Mouse (Mus musculus) myocyte (in vitro differentiated cells): ENCODE measurements around the gene Kctd3. TPM values are rescaled to one million over a fixed set of nuclear protein-coding genes. Genes with fewer than 3 reads are reported as not detected.

ENCODE experiments used
- H3K27me3 ChIP-seq: one replicate; pipeline ENCODE4 v1.6.1; 2011; ENCODE audit not compliant: control insufficient read depth, insufficient read depth, insufficient read length
- H3K36me3 ChIP-seq: one replicate; pipeline ENCODE4 v1.6.1; 2011; ENCODE audit not compliant: control insufficient read depth, insufficient read depth
- H3K4me2 ChIP-seq: one replicate; pipeline ENCODE4 v1.6.1; 2011; ENCODE audit warnings: low read depth, control low read depth
- H3K4me3 ChIP-seq: one replicate; pipeline ENCODE4 v1.5.1; 2011; ENCODE audit warnings: mild to moderate bottlenecking, control low read depth, moderate library complexity
- H3K79me2 ChIP-seq: one replicate; pipeline ENCODE4 v1.6.1; 2011; ENCODE audit not compliant: control insufficient read depth, insufficient read depth
- H3ac ChIP-seq: one replicate; pipeline ENCODE4 v1.6.1; 2011; ENCODE audit not compliant: control insufficient read depth, insufficient read length
- CEBPB ChIP-seq: IDR thresholded peaks from 2 replicates; pipeline ENCODE4 v1.6.1; 2011; ENCODE audit warnings: mild to moderate bottlenecking, moderate library complexity; ENCODE audit not compliant: poor library complexity, insufficient read depth, severe bottlenecking
- E2F4 ChIP-seq: IDR thresholded peaks from one replicate; pipeline ENCODE4 v1.6.1; 2011; ENCODE audit warnings: mild to moderate bottlenecking, control low read depth, moderate library complexity; ENCODE audit not compliant: insufficient read depth
- MAX ChIP-seq: IDR thresholded peaks from one replicate; pipeline ENCODE4 v1.6.1; 2011; ENCODE audit warnings: low read depth, mild to moderate bottlenecking, control low read depth
- MYOD1 ChIP-seq, 3 experiments: IDR thresholded peaks; one replicate each; pipeline ENCODE4 v1.6.1; 2011; ENCODE audit warnings: control low read depth in 2 of 3, low read depth in 2 of 3, mild to moderate bottlenecking in 2 of 3, moderate library complexity in 1 of 3; ENCODE audit not compliant: insufficient read length in 2 of 3, control insufficient read depth in 1 of 3
- MYOG ChIP-seq, 3 experiments: IDR thresholded peaks; one replicate each; pipeline ENCODE4 v1.6.1; 2011; ENCODE audit warnings: control low read depth in 2 of 3, low read depth in 2 of 3, mild to moderate bottlenecking in 2 of 3; ENCODE audit not compliant: insufficient read length in 2 of 3, control insufficient read depth in 1 of 3, insufficient read depth in 1 of 3
- POLR2A ChIP-seq: IDR thresholded peaks from one replicate; pipeline ENCODE4 v1.6.1; 2011; ENCODE audit warnings: low read depth, mild to moderate bottlenecking, control low read depth, moderate library complexity; ENCODE audit not compliant: insufficient read length
- POLR2AphosphoS2 ChIP-seq: IDR thresholded peaks from one replicate; pipeline ENCODE4 v1.6.1; 2011; ENCODE audit warnings: low read depth, control low read depth; ENCODE audit not compliant: insufficient read length
- REST ChIP-seq: IDR thresholded peaks from one replicate; pipeline ENCODE4 v1.6.1; 2011; ENCODE audit warnings: mild to moderate bottlenecking, control low read depth, moderate library complexity; ENCODE audit not compliant: insufficient read depth, insufficient read length
- SRF ChIP-seq: IDR thresholded peaks from one replicate; pipeline ENCODE4 v1.6.1; 2011; ENCODE audit warnings: low read depth; ENCODE audit not compliant: control insufficient read depth, insufficient read length
- TCF12 ChIP-seq: IDR thresholded peaks from one replicate; pipeline ENCODE4 v1.6.1; 2011; ENCODE audit warnings: mild to moderate bottlenecking, control low read depth; ENCODE audit not compliant: poor library complexity, insufficient read depth, severe bottlenecking
- TCF3 ChIP-seq: IDR thresholded peaks from one replicate; pipeline ENCODE4 v1.6.1; 2011; ENCODE audit warnings: low read depth, control low read depth; ENCODE audit not compliant: insufficient read length
- USF1 ChIP-seq: IDR thresholded peaks from one replicate; pipeline ENCODE4 v1.6.1; 2011; ENCODE audit warnings: low read depth, mild to moderate bottlenecking, control low read depth, moderate library complexity
- polyA plus RNA-seq: library from polyadenylated mRNA; unstranded; fragments of >200 nt; fragmentation: generic; extraction: Trizol; gene quantifications from one replicate; pipeline ENCODE4 v1.2.1, GENCODE M21; 2012; ENCODE audit warnings: missing spikeins

Kctd3 gene
- polyA plus RNA-seq, result 27.1 TPM

DNA sequence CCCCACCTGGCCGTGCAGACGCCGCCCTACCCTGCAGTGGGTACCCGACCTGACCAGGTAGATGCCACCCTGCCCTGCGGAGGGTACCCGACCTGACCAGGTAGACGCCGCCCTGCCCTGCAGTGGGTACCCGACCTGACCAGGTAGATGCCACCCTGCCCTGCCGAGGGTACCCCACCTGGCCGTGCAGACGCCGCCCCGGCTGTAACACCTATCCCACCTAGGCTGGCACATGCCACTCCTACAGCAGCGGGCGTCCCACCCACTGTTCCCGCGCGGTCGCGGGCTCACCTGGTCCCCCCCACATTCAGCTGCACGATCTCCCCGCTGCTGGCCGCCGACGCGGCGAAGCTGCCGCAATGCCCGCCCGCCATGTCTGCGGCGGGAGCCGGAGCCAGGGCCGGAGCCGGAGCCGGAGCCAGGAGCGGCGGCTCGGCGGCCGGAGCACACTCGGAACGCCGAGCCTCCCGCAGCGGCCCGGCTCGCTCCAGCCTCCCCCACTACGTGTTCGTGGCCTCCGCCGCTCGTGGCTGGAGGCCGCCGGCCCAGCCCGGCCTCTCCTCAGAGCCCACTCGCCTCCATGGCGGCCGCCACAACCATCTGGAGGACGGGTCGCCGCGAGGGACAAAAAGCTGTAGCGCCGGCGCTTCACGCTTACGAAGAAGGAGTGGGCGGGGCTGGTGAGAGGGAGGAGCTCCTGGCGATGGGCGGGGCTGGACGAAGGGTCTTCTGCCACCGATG is at the start of gene Kctd3:
Gene Kctd3, minus strand, starts transcription at position 603 of the 741 bp plus-strand sequence.
- no peaks in the 10 kb centered on the region for H3K36me3 ChIP-seq
- no peaks in the 10 kb centered on the region for H3K27me3 ChIP-seq
- peak within 1 kb of the TSS; percentile 49 for H3K4me3 ChIP-seq
- H3ac ChIP-seq, result peak within 1 kb of the TSS; percentile 86
- peaks cover 37% of the 10 kb centered on the region for H3K79me2 ChIP-seq
- peak within 1 kb of the TSS; percentile 94 for H3K4me2 ChIP-seq
- TF ChIP-seq CEBPB, result no peak
- no peak for TF ChIP-seq MAX
- no peak for TF ChIP-seq USF1
- TF ChIP-seq E2F4, result no peak
- TF ChIP-seq POLR2A, result peak; percentile 64
- TF ChIP-seq TCF12, result no peak
- no peak for TF ChIP-seq MYOD1 (IDR thresholded peaks at IDR 0.05; ENCODE audit: control insufficient read depth in 1 of 3, insufficient read length in 2 of 3, low read depth in 2 of 3)
- no peak for TF ChIP-seq SRF
- TF ChIP-seq REST, result no peak
- TF ChIP-seq TCF3, result no peak
- no peak for TF ChIP-seq POLR2AphosphoS2
- peak in 2 of 3 experiments; percentile 2 for TF ChIP-seq MYOG (IDR thresholded peaks at IDR 0.05; ENCODE audit: control insufficient read depth in 1 of 3, insufficient read depth in 1 of 3, insufficient read length in 2 of 3, low read depth in 2 of 3)

DNA sequence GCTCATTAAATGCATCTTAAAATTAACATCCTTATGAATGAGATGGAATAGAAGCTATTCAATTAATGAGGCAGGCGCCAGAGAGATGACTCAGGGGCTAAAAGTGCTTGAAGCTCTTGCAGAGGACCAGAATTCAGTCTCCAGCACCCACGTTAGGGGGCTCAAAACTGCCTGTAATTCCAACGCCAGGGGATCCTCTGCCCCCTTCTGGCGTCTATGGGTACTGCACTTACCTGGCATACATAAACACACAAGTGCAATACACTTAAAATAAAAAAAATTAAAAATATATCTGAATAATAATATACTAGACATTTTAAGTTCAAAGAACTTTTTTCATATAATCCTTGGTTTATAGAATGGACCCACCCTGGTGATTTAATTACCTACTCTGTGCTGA is 49.8 kb upstream of the Kctd3 start:
- H3K27me3 ChIP-seq, result no peaks in the 10 kb centered on the region
- H3K79me2 ChIP-seq, result no peaks in the 10 kb centered on the region
- no peak overlapping the region for H3ac ChIP-seq
- no peak overlapping the region for H3K4me3 ChIP-seq
- TF ChIP-seq TCF12 (no peak), USF1 (no peak), MYOG (IDR thresholded peaks at IDR 0.05; ENCODE audit: control insufficient read depth in 1 of 3, insufficient read depth in 1 of 3, insufficient read length in 2 of 3, low read depth in 2 of 3) (no peak), CEBPB (no peak), MYOD1 (IDR thresholded peaks at IDR 0.05; ENCODE audit: control insufficient read depth in 1 of 3, insufficient read length in 2 of 3, low read depth in 2 of 3) (no peak), TCF3 (no peak), POLR2AphosphoS2 (no peak), SRF (no peak), REST (no peak), POLR2A (no peak)
- H3K36me3 ChIP-seq, result no peaks in the 10 kb centered on the region
- no peak overlapping the region for H3K4me2 ChIP-seq

DNA sequence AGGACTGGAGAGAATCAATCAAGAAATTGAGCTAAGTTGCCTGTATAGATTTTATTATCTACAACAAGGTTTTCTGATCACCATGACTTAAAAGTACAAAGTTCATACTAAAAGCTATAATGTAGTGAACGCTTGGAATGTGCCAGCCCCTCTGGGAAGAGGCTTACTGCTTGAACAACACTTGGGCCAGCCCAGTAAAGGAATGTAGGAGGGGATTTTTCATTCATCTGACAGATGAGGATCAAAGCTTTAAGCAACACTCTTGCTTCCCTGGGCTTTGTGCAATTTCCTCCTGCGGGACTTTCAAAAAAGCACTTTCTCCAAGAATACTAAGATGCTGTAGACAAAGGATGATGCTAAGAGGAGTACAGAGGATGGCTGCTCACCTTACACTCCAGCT is 48.3 kb upstream of the Kctd3 start:
- no peaks in the 10 kb centered on the region for H3K36me3 ChIP-seq
- no peaks in the 10 kb centered on the region for H3K27me3 ChIP-seq
- H3K79me2 ChIP-seq, result no peaks in the 10 kb centered on the region
- no peak overlapping the region for H3K4me2 ChIP-seq
- TF ChIP-seq E2F4 (no peak), MYOD1 (IDR thresholded peaks at IDR 0.05; ENCODE audit: control insufficient read depth in 1 of 3, insufficient read length in 2 of 3, low read depth in 2 of 3) (no peak), REST (no peak), TCF3 (no peak), CEBPB (no peak), POLR2AphosphoS2 (no peak), TCF12 (no peak), MAX (no peak), POLR2A (no peak), USF1 (no peak), SRF (no peak)
- no peak overlapping the region for H3K4me3 ChIP-seq
- no peak overlapping the region for H3ac ChIP-seq

DNA sequence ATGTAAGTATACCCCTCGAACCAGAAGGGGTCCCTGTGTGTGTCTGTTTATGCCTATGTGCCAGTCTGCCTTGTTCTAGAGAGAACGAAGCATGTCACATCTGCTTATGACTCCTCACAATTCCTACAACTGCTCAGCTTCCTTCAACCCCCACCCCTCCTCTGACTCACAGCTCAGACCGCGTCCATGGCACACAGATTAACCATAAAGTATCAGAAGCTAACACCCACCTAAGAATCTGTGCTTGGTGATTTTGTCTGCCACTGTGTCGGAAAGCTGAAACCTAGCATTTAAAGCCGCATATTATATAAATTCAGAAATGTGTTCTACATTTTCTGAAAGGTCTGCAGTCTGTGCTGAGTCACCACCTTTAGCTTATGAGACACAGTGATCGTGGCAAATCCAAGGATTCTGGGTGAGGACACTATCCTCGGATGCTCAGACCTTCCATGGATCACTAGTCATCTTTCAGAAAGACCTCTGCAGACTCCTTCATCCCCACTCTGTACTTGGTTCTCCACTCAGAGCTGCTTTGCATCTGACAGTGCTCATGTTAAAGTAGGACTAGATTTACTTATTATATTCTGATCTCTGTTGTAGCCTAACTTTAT is 47.4 kb upstream of the Kctd3 start:
- H3K27me3 ChIP-seq, result no peaks in the 10 kb centered on the region
- H3K4me3 ChIP-seq, result no peak overlapping the region
- H3ac ChIP-seq, result no peak overlapping the region
- peak overlapping the region; percentile 66 for H3K4me2 ChIP-seq
- H3K36me3 ChIP-seq, result no peaks in the 10 kb centered on the region
- no peaks in the 10 kb centered on the region for H3K79me2 ChIP-seq
- TF ChIP-seq POLR2A (no peak), TCF12 (no peak), MYOD1 (IDR thresholded peaks at IDR 0.05; ENCODE audit: control insufficient read depth in 1 of 3, insufficient read length in 2 of 3, low read depth in 2 of 3) (no peak), REST (no peak), E2F4 (no peak), TCF3 (no peak), USF1 (no peak), POLR2AphosphoS2 (no peak), MAX (no peak), SRF (no peak), CEBPB (no peak), MYOG (IDR thresholded peaks at IDR 0.05; ENCODE audit: control insufficient read depth in 1 of 3, insufficient read depth in 1 of 3, insufficient read length in 2 of 3, low read depth in 2 of 3) (no peak)
